Mouse (Mus musculus) cortical plate, adult 2 months (tissue): Measurements from ENCODE around the gene Tmem184b.

ENCODE experiments used
- CTCF ChIP-seq: fragments of 200-500 bp; IDR thresholded peaks from 2 replicates; pipeline ENCODE4 v1.5.1; 2011; ENCODE audit warnings: mild to moderate bottlenecking, control low read depth, low read length; ENCODE audit not compliant: insufficient read depth; ENCODE audit errors: extremely low read depth
- POLR2A ChIP-seq: fragments of 200-500 bp; IDR thresholded peaks from 2 replicates; pipeline ENCODE4 v1.6.1; 2011; ENCODE audit warnings: mild to moderate bottlenecking, low read length, control low read depth; ENCODE audit not compliant: insufficient read depth; ENCODE audit errors: extremely low read depth

DNA sequence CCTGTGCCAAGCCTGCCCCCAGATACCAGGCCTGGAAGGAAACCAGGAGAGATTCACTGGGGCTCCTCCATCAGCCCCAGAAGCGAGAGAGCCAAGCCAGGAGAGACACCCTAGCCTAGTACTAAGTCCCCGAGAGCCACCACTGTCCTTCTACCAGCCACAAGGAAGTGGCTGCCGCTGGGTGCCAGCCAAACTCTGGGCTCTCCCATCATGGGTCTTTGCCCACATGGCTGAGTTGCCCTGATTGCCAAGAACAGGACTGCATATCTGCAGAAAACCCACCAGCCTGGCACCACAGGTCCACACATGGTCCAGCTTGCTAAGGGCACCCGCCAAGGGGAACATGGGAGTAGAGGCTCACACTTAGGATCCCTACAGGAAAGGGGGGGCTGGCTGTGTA, 36.9 kb upstream of the Tmem184b start:
- no peak for TF ChIP-seq POLR2A
- TF ChIP-seq CTCF = no peak
